Mouse (Mus musculus) layer of hippocampus, adult 2 months (tissue): Measurements from ENCODE around the gene Actn4. TPM values are rescaled to one million over a fixed set of nuclear protein-coding genes. Genes with fewer than 3 reads are reported as not detected.
A peak's percentile ranks its signal among the peaks of the same experiment; 100 is the strongest.

Experiments used
- DNase-seq, 2 experiments: peaks; one replicate each; pipeline ENCODE4 v3.0.0; 2022; ENCODE audit warnings: low spot score in 2 of 2
- H3K27ac ChIP-seq: fragments of 200-600 bp; 2 replicates; pipeline ENCODE4 v1.8.1; 2022
- H3K4me3 ChIP-seq: fragments of 200-600 bp; 2 replicates; pipeline ENCODE4 v1.8.1; 2022; ENCODE audit warnings: mild to moderate bottlenecking
- CTCF ChIP-seq: fragments of 200-600 bp; conservative IDR thresholded peaks from 2 replicates; pipeline ENCODE4 v1.8.1; 2022; ENCODE audit warnings: antibody characterized with exemption, mild to moderate bottlenecking, moderate library complexity
- total RNA-seq, 2 experiments: library from RNA; stranded (reverse); gene quantifications; 2 replicates each; pipeline ENCODE4 v1.2.3; 2021

Gene Actn4
- total RNA-seq, 2 experiments from 2014 or later = 131 to 134 TPM

DNA sequence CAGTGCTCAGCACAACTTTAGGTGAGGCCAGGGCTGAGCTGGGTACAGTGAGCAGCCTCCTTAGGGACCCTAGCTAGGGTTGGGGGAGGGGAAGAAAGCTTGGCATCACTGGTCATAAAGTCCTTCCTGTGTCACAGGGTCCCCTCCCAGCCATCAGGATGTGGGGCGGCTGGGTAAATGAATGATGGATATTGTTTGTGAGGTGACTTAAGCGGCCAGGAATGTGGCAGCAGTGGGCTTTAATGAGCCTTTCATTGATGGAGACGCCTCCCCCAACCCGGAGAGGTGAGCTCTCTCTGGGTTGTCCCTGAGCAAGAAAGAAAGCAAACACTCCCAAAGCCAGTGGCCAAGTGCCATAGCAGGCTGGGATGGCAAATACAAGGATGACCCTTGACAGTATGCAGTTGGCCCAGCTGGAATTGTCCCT, 38.3 kb downstream of the Actn4 start:
- Histone ChIP-seq H3K27ac (peak overlapping the region; percentile 92), H3K4me3 (no peak overlapping the region)
- DNase-seq = no peak
- TF ChIP-seq CTCF = no peak

DNA sequence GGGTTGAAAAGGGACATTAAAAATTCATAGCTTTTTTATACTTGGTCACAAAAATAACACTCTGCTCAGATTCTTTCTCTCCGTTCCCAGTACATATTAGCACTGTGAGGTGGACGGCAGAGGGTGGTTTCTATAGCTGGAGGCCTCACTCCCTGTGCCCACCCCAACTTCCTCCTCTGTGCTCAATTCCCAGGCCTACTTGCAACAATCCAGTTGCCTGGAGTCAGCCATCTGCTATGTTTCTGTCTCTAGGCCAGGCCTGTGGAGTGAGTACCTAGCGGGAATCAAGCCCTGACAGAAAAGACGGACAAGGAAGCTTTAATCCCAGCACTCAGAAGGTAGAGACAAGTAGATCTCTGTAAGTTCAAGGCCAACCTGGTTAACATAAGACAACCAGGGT, 39.5 kb downstream of the Actn4 start:
- TF ChIP-seq CTCF = no peak
- H3K27ac ChIP-seq = peak overlapping the region; percentile 92
- H3K4me3 ChIP-seq = no peak overlapping the region
- DNase-seq = no peak

DNA sequence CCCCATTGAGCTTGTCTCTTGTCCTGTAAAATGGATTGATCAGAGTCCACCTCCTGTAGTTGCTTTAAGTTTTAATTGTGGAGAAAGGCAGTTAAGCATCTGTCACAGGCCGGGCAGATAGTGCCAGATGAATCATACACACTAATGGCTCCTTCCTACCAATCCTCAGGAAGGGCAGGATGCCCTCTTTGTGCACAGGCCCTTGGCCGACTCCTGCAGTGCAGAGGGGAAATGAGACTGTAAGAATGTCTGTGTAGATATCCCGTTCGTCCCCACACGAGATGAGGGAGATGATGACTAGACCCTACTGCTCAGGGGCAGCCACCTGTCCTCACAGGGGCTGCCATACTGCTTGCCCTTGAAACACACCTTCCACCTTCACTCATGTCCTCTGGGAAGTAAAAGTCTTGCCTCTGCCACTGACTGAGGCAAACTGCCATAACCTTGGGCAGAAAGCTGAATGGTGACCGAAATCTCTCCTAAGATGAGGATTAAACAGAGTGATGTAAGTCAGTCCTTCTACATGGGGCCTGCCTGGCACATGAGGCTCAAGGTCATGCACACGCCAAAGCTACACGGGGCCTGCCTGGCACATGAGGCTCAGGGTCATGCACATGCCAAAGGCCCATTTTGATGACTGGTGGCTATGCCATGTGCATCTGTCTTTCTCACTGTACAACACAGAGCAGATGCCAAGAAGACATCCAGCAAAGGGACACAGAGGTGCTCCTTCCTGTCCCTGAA, 40.2 kb downstream of the Actn4 start:
- DNase-seq = no peak
- no peak for TF ChIP-seq CTCF
- Histone ChIP-seq H3K27ac (peak overlapping the region; percentile 92), H3K4me3 (no peak overlapping the region)

DNA sequence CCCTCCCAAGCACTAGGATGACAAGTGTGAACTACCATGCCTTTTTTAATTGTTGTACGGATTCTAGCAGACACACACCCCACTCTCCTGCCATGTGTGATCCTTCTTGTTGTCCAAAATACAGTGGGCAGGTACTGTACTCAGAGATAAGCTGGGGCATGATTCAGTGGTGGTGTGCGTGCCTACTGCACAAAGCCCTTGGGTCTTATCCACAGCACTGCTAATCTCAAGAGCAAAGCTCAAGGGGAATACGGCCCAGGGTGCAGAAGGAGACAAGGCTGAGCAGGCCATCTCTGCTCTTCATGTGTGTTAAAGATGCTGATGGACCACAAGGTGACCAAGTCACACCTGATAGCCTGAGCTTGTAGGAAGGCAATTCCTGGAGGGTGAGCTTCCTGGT, 41.0 kb downstream of the Actn4 start:
- Histone ChIP-seq H3K27ac (peak overlapping the region; percentile 92), H3K4me3 (no peak overlapping the region)
- DNase-seq = no peak
- no peak for TF ChIP-seq CTCF

DNA sequence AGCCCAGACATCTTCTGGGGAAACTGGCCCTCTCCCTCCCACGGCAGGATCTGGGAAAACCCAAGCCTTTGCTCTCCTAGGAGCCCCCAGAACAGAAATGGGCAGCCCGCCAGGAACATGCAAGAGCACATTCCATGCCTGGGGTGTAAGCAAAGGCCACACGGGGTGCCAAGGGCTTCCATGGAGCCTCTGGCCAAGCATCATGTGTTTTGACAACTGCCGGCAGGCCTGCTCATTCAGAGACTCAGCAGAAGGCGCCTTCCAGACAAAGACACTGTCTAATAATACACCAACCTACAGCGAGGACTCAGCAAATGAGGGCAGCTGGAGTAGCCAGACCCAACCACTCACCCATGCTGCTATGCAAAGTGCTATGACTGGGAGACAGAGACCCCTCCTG, 42.3 kb downstream of the Actn4 start:
- DNase-seq = peak in 1 of 2 experiments; percentile 36
- H3K27ac ChIP-seq = peak overlapping the region; percentile 92
- no peak overlapping the region for H3K4me3 ChIP-seq
- 0 out of 2 replicates have a peak, but pooled peaks have one; percentile 16 for TF ChIP-seq CTCF

DNA sequence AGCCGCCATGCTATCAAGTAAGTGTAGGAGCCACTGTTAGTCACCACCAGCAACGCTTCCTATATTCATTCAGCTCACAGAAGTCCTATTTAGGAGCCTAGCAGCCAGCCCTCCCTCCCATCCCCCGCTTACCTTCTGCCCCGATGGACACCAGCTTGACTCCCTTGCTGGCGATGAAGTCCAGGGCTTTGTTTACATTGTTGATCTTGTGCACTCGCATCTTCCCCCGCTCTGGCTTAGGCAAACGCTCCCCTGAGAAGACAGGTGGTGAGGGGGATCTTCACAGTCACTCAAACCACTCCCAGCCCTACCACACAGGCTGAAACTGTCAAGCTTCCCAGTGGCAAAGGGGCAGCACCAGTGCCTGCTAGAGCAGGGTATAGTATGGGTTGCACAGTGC, 43.6 kb downstream of the Actn4 start:
- H3K27ac ChIP-seq = peak overlapping the region; percentile 92
- no peak overlapping the region for H3K4me3 ChIP-seq
- no peak for TF ChIP-seq CTCF
- no peak for DNase-seq

DNA sequence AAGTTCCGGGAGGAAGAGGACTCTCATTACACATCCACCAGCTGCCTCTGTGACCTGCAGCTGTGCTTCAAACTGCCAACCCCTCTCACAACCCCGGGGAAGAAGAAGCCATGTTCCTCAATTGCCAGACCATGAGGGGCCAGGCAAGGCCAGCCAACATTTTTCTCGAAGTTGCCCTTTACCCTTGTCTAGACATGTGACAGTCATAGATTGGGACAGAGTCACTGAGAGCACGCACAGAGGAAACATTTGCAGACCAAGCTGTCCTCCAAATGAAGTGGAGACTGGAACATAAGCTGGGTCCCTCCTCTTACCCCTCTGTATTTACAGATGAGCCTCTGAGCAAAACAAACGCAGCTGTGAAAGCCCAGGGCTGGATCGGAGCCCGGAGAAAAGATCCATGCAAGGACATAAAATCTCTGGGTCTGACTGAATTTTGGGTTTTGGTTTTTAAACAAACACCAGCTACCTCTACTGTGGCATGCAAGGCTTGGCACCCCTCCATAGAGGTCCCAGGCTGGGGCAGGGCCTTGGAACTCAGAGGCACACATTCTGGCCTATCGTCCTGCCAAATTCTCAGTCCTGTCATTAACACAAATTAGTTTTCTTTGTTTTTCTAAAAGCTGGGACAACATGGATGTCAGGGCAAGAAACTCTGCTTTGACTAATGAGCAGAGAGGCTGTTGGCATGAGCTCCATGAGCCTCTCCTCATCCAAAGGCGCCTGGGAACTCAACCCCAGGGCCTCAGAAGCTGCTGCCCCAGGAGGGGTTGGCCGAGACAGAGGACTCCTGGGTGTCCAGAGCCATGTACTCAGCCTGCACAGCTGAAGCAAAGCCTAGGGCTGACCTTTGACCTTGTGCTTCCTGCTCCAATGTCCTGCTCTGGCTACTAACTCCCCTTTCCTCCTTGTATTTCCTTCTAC, 44.4 kb downstream of the Actn4 start:
- no peak for TF ChIP-seq CTCF

DNA sequence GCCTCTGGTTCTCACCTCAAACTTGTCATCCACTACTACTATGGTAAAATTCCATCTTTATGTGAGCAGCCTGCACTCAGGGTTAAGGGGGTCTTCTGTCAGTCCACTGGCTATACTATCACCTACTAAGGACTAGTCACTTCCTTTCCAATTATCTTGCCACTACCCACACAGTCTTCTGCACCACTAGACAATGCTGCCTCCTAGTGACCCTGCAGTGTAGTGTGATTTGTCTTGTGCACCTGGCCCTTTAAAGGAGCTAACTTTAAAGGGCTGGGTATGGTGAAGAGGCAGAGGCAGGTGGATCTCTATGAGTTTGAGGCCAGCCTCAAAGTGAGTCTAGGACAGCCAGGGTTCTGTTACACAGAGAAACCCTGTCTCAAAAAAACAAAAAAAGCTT, 45.6 kb downstream of the Actn4 start:
- TF ChIP-seq CTCF = peak; percentile 71
- no peak for DNase-seq
- H3K4me3 ChIP-seq = no peak overlapping the region
- peak overlapping the region; percentile 92 for H3K27ac ChIP-seq

More for the DNA sequence above, 44.4 kb downstream of the Actn4 start:
- peak overlapping the region; percentile 92 for H3K27ac ChIP-seq
- peak; percentile 58 to 70 for DNase-seq
- H3K4me3 ChIP-seq = no peak overlapping the region

DNA sequence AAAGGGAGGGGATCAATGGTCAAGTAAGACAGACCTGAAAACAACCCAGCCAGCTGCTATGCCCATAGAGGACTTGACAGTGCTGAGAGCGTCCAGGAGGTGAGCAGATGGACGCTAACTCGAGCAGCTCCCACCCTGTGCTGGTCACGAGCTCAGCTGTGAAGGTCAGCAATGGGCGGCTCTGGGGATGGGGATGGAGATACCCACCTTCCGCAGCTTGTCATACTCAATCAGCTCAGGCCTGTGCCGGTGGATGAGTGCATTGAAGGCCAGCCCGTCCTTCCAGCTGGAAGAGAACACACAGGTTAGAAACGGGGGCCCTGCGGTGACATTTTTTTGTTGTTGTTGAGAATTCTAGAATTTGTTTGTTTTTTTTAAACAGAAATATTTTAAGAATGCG, 49.0 kb downstream of the Actn4 start:
- DNase-seq = no peak
- no peak for TF ChIP-seq CTCF
- Histone ChIP-seq H3K27ac (peak overlapping the region; percentile 51; the same call in 1 of the 2 replicates), H3K4me3 (no peak overlapping the region)

DNA sequence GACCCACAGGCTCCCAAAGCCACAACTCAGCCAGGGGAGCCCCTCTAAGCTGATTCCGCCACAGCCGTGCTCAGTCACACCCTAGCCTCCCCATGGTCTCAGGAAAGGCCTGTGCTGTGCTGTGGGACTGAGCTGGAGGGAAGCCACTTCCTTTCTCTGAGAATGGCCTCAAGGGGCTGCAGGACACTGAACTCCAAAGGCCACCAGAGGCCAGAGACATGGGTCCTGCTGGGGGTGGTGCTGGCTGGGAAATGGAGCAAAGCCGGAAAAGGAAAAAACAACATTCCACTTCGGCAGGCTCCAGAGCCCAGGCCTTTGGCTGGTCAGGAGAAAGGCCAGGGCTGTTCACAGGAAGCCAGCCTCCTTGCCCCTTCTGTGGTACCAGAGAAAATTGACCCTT, 50.5 kb downstream of the Actn4 start:
- H3K4me3 ChIP-seq = no peak overlapping the region
- H3K27ac ChIP-seq = peak overlapping the region; percentile 85; the same call in 1 of the 2 replicates
- no peak for DNase-seq
- TF ChIP-seq CTCF = peak; percentile 47

DNA sequence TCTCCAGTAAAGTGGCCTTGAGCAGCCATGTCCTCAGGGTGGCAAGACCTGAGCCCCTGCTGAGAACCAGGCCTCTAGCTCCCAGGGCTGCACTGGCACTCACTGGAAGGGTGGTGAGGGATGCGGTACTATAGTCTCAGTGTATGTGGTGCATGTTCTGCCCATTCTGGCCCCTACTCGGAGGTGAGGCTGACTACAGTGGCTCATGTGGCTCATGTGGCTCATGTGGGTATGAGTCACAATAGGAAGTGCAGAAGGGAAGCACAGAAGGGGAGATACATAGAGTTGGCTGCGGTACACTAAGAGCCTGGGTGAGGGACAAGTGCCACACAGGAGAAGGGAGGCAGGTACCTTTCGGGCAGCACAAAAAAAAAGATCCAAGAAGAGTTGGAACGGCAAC, 54.9 kb downstream of the Actn4 start:
- TF ChIP-seq CTCF = no peak
- H3K27ac ChIP-seq = peak overlapping the region; percentile 52; the same call in 1 of the 2 replicates
- no peak overlapping the region for H3K4me3 ChIP-seq
- no peak for DNase-seq

DNA sequence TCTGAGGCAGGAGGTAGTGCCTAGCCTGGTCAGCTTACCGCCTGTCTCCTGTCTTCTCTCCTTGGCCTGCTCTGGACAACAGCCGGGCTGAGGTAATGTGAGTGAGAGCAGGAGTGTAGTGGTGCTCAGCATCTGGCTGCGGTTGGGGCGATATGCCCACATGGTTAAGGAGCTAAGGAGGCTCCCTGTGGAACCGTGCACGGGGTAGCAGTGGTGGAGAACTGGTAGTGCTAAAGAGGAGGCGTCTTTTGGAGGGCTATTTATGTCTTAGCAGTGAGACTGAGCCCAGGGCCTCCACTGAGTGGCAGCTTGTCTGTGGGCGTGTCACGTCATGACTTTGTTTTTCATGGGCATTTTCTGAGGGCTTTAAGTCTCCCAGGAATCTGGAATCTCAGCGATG, 58.4 kb downstream of the Actn4 start:
- no peak for TF ChIP-seq CTCF
- no peak overlapping the region for H3K4me3 ChIP-seq
- peak; percentile 74 to 78 for DNase-seq
- H3K27ac ChIP-seq = peak overlapping the region; percentile 91

DNA sequence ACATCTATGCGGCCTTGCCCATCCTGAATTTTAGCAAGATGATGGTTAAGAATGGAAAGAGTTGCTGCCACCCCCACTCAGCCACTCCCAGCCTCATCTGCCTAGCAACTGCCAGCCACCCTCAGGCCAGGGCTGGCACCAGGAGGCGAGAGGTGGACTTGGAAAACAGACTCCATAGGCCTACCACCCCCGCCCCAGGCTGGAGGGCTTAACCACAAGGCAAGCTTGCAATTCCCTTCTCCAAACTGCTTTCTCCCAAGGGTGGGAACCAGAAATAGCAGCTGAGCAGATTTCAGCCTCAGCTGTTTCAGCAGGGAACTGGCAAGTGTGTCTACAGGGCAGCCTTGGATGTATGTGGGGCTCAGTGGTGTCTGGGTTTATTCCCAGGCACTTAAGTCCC, 59.3 kb downstream of the Actn4 start:
- Histone ChIP-seq H3K4me3 (no peak overlapping the region), H3K27ac (peak overlapping the region; percentile 91)
- no peak for TF ChIP-seq CTCF
- DNase-seq = peak; percentile 66 to 68
